Mouse (Mus musculus): Measurements from ENCODE around the gene Aqp12.
"Not testable (repeated sequence)": the region's sequence is repeated elsewhere in the genome, so short reads cannot be mapped to it uniquely, and the experiment has no call there.

Gene Aqp12

DNA sequence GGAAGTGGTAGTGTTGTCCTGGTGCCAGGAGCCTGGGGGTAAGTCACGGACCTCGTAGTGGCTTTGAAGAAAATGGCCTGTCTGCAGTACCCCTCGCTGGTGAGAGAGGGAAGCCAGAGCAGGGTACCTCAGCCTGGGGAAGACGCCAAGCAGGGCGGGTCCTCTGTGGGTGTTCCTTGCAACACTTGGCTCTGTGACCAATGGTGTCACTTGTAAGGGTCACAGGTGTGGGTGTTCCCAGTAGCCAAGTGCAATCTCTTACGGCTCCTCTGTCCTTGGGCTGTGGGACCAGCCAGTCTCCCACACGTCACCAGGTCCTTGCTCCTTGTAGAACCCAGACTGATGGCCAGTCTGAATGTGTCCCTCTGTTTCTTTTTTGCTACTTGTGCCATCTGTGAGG lies at the start of gene Aqp12:
Gene Aqp12 (plus strand): TSS at position 274 of the 400 bp plus-strand sequence.
- no peak for DNase-seq (ENCODE audit: low spot score)

DNA sequence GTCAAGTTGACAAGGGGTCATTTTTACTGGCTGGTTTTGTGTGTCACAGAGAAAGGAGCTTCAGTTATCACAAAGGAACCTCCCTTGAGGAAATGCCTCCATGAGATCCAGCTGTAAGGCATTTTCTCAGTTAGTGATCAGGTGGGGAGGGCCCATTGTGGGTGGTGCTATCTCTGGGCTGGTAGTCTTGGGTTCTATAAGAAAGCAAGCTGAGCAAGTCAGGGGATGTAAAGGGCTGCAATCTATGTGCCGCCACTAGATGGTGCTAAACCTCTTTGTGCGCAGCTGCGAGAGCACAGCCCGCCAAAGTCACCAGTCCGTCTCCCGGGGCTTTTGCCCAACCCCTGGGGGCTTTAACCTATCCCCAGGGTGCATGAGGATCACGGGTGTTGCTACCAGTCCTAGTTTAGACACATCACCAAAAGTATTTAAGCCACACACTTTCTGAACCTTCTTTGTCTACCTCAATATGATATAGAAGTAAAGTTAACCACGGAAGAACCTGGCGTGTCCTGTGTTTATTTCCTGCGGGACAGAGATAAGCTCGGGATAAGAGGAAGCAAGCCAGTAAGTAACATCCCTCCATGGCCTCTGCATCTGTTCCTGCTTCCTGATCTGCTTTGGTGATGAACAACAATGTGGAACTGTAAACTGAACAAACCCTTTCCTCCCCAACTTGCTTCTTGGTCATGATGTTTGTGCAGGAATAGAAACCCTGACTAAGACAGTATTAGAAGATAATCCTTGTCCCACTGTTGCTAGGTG lies 49.4 kb upstream of the Aqp12 start:
- peak; percentile 44 for DNase-seq (ENCODE audit: low spot score)

GRCm38 (mm10) chr1:92958999-92959398 lies 47.1 kb upstream of the Aqp12 start:
- DNase-seq (ENCODE audit: low spot score) = no peak

DNA sequence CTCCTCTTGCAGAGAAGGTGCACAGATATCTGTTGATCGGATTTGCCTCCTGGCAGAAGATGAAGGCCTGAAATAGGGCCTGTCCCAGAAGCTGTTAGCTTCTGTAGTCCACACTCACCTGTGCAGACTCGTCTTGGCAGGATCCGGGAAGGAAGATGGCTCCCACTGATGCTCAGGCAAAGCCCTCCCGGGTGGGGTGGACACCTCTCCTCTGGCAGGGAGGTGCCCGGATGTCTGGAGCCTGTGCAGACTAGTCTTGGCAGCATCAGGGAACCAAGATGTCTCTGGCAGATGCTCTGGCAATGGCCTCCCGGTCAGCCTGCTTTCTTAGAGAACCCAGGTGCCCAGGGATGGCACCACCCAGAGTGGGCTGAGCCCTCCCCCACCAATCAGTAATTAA lies 35.3 kb upstream of the Aqp12 start:
- DNase-seq (ENCODE audit: low spot score) = not testable (repeated sequence)

- DNase-seq (ENCODE audit: low spot score) = no peak
Measured at GRCm38 (mm10) chr1:92971879-92972795, 34.0 kb upstream of the Aqp12 start.

GRCm38 (mm10) chr1:92972854-92973253 lies 33.3 kb upstream of the Aqp12 start:
- DNase-seq (ENCODE audit: low spot score) = no peak

GRCm38 (mm10) chr1:92976141-92976566 lies 30.0 kb upstream of the Aqp12 start:
- DNase-seq (ENCODE audit: low spot score) = no peak

DNA sequence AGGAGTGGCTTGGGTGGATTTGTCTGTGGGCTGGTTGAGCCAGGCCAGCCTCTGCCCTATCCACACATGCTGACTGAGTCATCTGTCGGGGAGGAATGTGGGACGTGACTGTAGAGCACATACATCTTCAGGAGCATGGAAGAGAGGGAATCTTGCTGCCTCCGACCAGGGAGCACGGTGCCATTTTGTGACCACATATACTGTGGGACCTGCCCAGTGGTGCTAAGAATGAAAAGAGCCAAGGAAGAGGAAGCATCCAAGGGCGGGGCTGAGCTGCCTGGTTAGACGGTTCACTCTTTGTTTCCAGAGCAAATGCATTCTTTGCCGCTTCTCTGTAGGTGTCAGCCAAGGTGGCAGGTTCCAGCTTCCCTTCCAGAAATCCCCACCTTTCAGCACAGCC lies 27.5 kb upstream of the Aqp12 start:
- no peak for DNase-seq (ENCODE audit: low spot score)

DNA sequence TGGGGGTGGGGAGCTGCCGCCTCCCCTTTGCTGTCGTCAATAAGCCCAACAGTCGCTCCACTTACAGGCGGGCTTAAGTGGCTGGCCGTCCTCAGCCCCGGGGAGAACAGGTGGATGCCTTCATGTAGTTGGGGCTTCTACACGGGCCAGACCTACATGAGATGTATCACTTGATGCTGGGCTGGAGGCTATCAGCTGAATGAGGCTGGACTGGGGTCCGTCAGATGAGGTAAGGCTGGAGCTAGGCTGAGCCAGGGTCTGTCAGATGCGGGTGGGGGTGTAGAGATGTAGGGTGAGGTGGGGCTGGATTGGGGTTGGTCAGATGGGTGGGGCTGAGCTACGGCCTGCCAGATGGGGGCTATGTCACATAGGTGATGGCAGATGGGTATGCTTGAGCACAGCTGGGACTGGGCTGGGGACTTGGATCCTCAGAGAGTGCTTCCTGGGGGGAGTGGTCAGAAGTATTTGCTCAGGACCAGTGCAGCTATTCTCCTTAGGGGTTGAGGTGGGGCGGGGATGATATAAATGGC lies 27.0 kb upstream of the Aqp12 start:
- DNase-seq (ENCODE audit: low spot score) = no peak

DNA sequence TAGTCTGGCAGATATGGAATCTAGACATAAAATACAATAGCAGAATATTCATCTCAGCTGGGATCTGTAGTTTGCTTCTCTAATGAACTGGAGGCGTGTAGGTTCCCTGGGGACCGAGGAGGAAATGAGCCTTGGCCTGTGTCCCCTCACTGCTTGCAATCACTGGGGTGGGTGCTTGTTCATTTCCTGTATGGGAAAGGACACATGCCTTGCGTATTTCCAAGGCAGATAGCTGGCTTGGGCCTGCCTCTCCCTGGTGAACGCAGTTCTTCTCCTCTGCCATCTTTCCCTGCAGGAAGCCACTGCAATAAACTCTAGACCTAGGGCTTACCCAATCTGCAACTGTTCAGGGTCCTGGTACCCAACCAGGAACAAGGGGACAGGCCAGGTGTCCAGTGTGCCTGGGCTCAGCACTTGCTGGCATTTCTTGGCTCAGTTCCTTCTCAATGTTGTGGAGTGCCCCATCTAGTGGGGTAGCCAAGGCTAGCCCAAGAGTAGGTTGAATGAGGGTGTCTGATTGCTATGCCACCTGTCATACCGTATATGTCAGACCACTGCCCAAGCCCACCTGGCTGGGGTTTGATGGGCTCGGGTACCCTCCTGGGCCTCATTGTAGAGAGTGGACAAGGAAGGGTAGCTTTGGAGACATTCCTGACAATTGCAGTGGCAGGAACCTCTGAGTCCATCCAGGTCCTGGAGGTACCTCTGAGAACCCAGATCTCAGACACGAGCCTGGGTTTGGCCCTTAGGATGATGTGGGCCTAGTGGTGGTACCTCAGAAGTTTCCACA lies 24.9 kb upstream of the Aqp12 start:
- no peak for DNase-seq (ENCODE audit: low spot score)

DNA sequence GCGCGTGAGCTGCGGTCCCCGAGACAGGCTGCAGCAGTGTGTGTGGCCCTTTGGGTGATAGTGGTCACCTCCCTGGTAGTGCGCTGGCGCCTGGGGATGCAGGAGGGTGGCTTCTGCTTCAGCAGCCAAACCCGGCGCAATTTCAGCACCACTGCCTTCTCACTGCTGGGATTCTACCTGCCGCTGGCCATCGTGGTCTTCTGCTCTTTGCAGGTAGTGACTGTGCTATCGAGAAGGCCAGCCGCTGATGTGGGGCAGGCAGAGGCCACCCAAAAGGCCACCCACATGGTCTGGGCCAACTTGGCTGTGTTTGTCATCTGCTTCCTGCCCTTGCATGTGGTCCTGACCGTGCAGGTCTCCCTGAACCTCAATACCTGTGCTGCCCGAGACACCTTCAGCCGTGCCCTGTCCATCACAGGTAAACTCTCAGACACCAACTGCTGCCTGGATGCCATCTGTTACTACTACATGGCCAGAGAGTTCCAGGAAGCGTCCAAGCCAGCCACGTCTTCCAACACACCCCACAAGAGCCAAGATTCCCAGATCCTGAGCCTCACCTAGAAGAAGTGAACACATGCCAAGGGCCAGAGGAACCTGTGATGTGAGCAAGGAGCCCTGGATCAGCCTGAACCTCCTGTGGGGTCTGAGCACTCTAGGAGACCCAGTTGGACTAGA lies 23.1 kb upstream of the Aqp12 start:
- no peak for DNase-seq (ENCODE audit: low spot score)

- DNase-seq (ENCODE audit: low spot score) = no peak
Measured at GRCm38 (mm10) chr1:92984999-92985398, 21.1 kb upstream of the Aqp12 start.

DNA sequence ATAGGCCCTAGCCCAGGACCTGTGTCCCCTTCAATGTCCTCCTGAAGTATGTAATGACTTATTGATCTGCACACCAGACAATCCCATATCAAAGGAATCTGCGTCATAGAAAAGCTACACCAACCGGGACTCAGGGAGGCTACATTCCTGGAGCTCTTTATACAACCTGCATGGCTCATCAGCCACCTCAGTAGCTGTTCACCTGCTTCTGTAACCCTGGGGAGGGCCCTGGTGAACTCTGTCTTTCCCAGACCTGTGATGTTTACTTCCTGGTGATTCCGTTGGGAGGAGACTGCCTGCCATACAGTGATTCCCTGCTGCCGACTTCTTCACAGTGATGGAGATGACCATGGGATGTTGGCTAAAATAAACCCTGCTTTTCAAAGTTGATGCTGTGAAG lies 17.2 kb upstream of the Aqp12 start:
- no peak for DNase-seq (ENCODE audit: low spot score)

DNA sequence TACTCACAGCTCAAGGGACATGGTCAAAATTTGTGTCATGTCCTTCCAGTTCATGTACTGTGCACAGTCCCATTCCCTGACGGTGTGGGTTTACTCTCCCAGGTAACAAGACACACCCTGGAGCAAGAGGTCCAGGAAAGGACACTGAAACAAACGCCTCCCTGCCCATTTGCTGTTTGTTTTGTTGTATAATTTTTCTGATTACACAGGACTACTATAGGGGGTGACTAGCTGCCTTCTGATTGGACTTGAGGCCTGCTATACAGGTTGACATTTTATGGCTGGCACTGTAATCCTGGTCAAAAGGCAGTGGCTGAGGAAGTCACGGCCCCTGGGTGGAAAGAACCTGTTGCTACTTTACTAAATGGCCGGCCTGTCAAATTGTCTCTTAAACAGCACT lies 16.2 kb upstream of the Aqp12 start:
- no peak for DNase-seq (ENCODE audit: low spot score)

DNA sequence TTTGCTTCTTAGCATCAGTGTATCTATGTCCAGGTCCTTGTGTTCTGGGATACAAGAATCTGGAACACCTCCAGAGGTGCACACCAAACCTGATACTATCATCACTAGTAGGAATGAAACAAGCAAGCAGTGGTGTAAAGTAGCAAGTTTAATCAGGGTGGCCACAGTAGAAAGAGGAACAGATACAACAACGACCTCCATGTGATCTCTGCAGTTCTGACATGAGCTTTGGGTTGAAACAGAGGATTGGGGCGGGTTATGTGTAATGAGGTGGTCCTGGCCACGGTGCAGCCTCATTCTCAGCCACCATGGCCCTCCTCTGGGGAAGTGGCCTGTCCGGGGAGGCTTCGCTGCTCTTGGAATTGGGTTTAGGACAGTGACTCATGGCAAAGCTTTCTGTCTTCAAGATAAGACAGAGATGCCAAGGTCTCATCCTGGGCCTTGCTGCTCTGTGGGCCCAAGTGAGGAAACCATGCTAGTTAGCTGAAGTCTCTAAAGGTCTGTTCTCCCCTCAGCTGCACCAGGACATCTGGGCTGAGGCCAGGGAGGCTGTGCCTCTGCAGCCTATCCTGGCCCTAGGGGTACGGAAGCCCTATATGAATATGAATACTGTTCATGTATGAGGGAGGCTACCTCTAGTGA lies 13.8 kb upstream of the Aqp12 start:
- DNase-seq (ENCODE audit: low spot score) = no peak

- DNase-seq (ENCODE audit: low spot score) = no peak
Measured at GRCm38 (mm10) chr1:92992880-92993279, 13.3 kb upstream of the Aqp12 start.

DNA sequence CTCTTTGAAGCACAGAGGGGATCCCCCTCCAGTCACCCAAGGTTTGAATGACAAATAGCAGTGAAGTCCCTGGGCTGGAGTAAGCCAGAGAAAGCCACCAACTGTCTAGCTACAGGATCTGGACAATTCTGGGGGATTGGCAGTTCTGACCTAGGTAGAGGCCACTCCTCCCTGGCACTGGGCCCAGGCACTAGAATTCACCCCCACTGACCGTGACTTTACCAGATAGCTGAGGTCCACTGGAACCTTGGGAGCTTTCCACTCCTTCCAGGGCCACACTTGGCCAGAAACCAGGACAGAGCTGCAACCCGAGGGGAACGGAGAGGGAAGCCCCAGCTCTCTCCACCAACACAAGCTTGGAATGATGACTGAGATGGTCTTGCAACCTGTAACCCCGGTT lies 3.1 kb downstream of the Aqp12 start:
- peak; percentile 51 for DNase-seq (ENCODE audit: low spot score)

DNA sequence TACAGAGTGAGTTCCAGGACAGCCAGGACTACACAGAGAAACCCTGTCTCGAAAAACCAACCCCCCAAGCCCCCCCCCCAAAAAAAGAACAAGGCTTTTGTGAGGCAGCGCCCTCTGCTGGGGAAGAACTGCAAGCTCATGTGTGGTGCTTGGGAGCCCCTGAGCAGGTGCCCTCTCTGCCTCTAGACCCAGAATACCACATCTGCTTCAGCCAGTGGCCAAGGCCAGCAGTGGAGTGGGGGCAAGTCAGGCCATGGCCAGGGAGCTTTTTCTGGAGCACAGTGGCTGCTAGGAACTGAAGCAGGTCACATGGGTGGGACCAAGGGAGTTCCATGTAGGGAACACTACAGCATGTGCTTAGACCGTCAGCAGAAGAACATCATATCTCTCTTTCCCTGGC lies 4.6 kb downstream of the Aqp12 start:
- DNase-seq (ENCODE audit: low spot score) = peak; percentile 19

DNA sequence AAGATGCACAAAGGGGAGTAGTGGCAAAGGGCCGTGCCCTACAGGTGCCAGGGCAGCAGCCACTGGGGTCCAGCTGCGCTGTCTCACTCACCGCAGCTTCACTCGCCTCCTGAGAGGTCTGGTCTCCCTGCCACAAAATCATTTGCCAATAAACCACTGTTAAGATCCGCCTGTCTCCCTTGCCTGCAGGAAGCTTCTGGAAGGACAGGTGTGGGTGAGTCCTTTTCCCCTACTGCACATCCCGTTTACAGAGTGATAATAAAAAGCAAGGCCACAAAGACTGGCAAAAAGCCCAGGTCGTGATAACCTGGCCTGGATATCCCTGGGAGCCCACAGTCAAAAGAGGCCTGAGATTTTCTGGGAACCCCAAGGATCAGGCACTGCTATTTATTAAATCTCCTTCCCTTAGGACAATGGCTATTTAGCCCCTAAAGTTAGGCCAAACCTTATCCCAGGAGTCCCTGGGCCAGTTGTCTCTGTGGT lies 6.0 kb downstream of the Aqp12 start:
- no peak for DNase-seq (ENCODE audit: low spot score)

GRCm38 (mm10) chr1:93013367-93013766 lies 7.2 kb downstream of the Aqp12 start:
- DNase-seq (ENCODE audit: low spot score) = no peak

- peak; percentile 76 for DNase-seq (ENCODE audit: low spot score)
Measured at GRCm38 (mm10) chr1:93014460-93014859, 8.3 kb downstream of the Aqp12 start.
